Mouse (Mus musculus) stomach, embryonic 14.5 days (tissue): ENCODE data around the gene Mxd4. TPM values are rescaled to one million over a fixed set of nuclear protein-coding genes. Genes with fewer than 3 reads are reported as not detected.

Experiments
- ATAC-seq: fragments of 200-750 bp; cut with Nextera tagmentation; 2 replicates; pipeline ENCODE4 v1.8.0; 2017; ENCODE audit warnings: low read depth, moderate TSS enrichment; ENCODE audit not compliant: insufficient number of reproducible peaks, insufficient read depth, low FRiP score
- H3K27ac ChIP-seq: fragments of 300-500 bp; sonication (generic); 2 replicates; pipeline ENCODE4 v1.5.1; 2014; ENCODE audit warnings: mild to moderate bottlenecking, low read length, moderate library complexity, mixed read lengths
- H3K27me3 ChIP-seq: fragments of 300-500 bp; sonication (generic); 2 replicates; pipeline ENCODE4 v1.6.1; 2014; ENCODE audit warnings: low read length, control low read depth, mixed read lengths; ENCODE audit not compliant: control insufficient read depth, insufficient read depth
- H3K36me3 ChIP-seq: fragments of 300-500 bp; sonication (generic); 2 replicates; pipeline ENCODE4 v1.6.1; 2014; ENCODE audit warnings: mild to moderate bottlenecking, control low read depth, low read length, moderate library complexity, mixed read lengths; ENCODE audit not compliant: control insufficient read depth, insufficient read depth
- H3K4me1 ChIP-seq: fragments of 300-500 bp; sonication (generic); 2 replicates; pipeline ENCODE4 v1.6.1; 2014; ENCODE audit warnings: low read length, control low read depth, mixed read lengths; ENCODE audit not compliant: control insufficient read depth, insufficient read depth
- H3K4me2 ChIP-seq: fragments of 300-500 bp; sonication (generic); replicated peaks from 2 replicates; pipeline ENCODE4 v1.6.1; 2014; ENCODE audit warnings: low read depth, low read length, control low read depth
- H3K4me3 ChIP-seq: fragments of 300-500 bp; sonication (generic); 2 replicates; pipeline ENCODE4 v1.5.1; 2014; ENCODE audit warnings: low read depth, low read length, control low read depth
- H3K9ac ChIP-seq: fragments of 300-500 bp; sonication (generic); replicated peaks from 2 replicates; pipeline ENCODE4 v1.6.1; 2014; ENCODE audit warnings: low read depth, mild to moderate bottlenecking, control low read depth, low read length, moderate library complexity, mixed read lengths
- H3K9me3 ChIP-seq: fragments of 300-500 bp; sonication (generic); 2 replicates; pipeline ENCODE4 v1.6.1; 2016; ENCODE audit warnings: low read depth, low read length, control low read depth; ENCODE audit not compliant: control insufficient read depth
- WGBS: fragments of 180-500 bp; shearing (Covaris S2); extraction: QIAGEN DNeasy Blood & Tissue Kit; methylation state at CpG from one replicate; pipeline ENCODE4 v1.1.7; 2014; 5-methylcytosine and 5-hydroxymethylcytosine counted together
- polyA plus RNA-seq: library from polyadenylated mRNA; unstranded; fragments of >200 nt; fragmentation: Nextera tagmentation; extraction: Ambion mirVana; gene quantifications from 2 replicates; pipeline ENCODE4 v1.2.1, GENCODE M21; 2014

The Mxd4 gene
- polyA plus RNA-seq, 1 experiment from 2014 or later = 58.6 TPM

GRCm38 (mm10) chr5:34205788-34206187 is 18.3 kb upstream of the Mxd4 start:
- WGBS = 63% methylated on average over 2 of the region's 2 CpGs
- no peak for ATAC-seq
- no peaks in the 10 kb centered on the region for H3K4me1 ChIP-seq

GRCm38 (mm10) chr5:34204911-34205310 is 17.4 kb upstream of the Mxd4 start:
- Histone ChIP-seq H3K27me3 (no peaks in the 10 kb centered on the region), H3K9me3 (no peaks in the 10 kb centered on the region), H3K4me3 (no peak overlapping the region), H3K36me3 (no peaks in the 10 kb centered on the region), H3K4me1 (no peaks in the 10 kb centered on the region), H3K27ac (no peak overlapping the region), H3K4me2 (no peak overlapping the region), H3K9ac (no peak overlapping the region)
- ATAC-seq = no peak
- WGBS = 84% methylated on average over 2 of the region's 2 CpGs

More at GRCm38 (mm10) chr5:34205788-34206187, 18.3 kb upstream of the Mxd4 start:
- Histone ChIP-seq H3K9ac (no peak overlapping the region), H3K4me3 (no peak overlapping the region), H3K27ac (no peak overlapping the region), H3K27me3 (no peaks in the 10 kb centered on the region), H3K36me3 (no peaks in the 10 kb centered on the region), H3K9me3 (no peaks in the 10 kb centered on the region), H3K4me2 (no peak overlapping the region)

GRCm38 (mm10) chr5:34202006-34202405 is 14.5 kb upstream of the Mxd4 start:
- no peaks in the 10 kb centered on the region for H3K27me3 ChIP-seq

DNA sequence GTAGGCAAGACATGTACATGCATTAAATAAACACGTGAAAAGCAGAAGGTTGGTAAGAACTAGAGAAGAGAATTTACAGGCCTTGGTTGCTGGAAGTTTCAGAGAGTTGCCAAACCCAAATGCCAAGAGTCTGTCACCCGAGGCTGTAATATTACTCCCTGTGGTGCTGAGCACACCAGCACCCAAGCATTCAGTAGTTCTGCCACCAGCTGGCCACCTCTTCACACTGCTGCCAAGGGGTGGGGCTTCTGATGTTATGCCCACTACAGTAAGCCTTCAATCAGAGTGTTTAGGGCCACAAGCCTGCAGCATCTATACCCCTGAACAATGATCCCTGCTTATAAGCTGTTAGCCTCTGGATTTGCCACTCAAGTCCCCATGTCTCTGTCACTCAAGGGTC is 13.9 kb upstream of the Mxd4 start:
- Histone ChIP-seq H3K4me3 (no peak overlapping the region), H3K27ac (no peak overlapping the region), H3K27me3 (no peaks in the 10 kb centered on the region), H3K4me2 (no peak overlapping the region), H3K9me3 (no peaks in the 10 kb centered on the region), H3K4me1 (no peaks in the 10 kb centered on the region), H3K36me3 (no peaks in the 10 kb centered on the region), H3K9ac (no peak overlapping the region)
- no peak for ATAC-seq
- WGBS = 64% methylated on average over 2 of the region's 2 CpGs

More at GRCm38 (mm10) chr5:34202006-34202405, 14.5 kb upstream of the Mxd4 start:
- Histone ChIP-seq H3K4me2 (no peak overlapping the region), H3K9me3 (no peaks in the 10 kb centered on the region), H3K4me1 (no peaks in the 10 kb centered on the region), H3K9ac (no peak overlapping the region), H3K4me3 (no peak overlapping the region), H3K27ac (no peak overlapping the region), H3K36me3 (no peaks in the 10 kb centered on the region)
- WGBS = 73% methylated on average over 4 of the region's 4 CpGs
- no peak for ATAC-seq

DNA sequence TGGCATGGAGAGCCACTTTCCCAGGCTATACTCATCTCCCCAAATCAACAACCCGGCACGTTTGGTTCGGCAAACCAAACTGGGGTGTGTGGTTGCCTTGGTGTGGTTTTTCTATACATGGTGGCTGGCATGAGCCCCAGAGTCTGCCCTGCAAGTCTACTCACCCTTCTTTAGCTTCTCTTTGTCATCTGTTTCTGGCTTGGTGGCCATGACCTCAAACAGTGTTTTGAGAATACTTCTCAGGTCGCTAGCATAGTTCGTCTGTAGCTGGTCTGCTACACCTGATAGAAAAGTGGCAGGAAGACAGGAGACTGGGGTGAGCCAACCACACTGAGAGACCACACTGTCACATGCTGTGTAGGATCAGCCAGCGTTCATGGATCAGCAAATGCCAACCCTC is 11.1 kb upstream of the Mxd4 start:
- no peak for ATAC-seq
- WGBS = 84% methylated on average over 6 of the region's 6 CpGs
- H3K27ac ChIP-seq = no peak overlapping the region
- H3K27me3 ChIP-seq = no peaks in the 10 kb centered on the region
- no peak overlapping the region for H3K9ac ChIP-seq
- H3K36me3 ChIP-seq = no peaks in the 10 kb centered on the region
- H3K4me3 ChIP-seq = no peak overlapping the region
- no peak overlapping the region for H3K4me2 ChIP-seq
- H3K4me1 ChIP-seq = no peaks in the 10 kb centered on the region
- H3K9me3 ChIP-seq = no peaks in the 10 kb centered on the region

GRCm38 (mm10) chr5:34197243-34197642 is 9.7 kb upstream of the Mxd4 start:
- H3K36me3 ChIP-seq = no peaks in the 10 kb centered on the region
- WGBS = 74% methylated on average over 4 of the region's 4 CpGs
- H3K27me3 ChIP-seq = no peaks in the 10 kb centered on the region
- H3K9me3 ChIP-seq = no peaks in the 10 kb centered on the region
- H3K9ac ChIP-seq = no peak overlapping the region
- H3K4me3 ChIP-seq = no peak overlapping the region
- no peak for ATAC-seq
- H3K27ac ChIP-seq = no peak overlapping the region
- H3K4me2 ChIP-seq = no peak overlapping the region
- H3K4me1 ChIP-seq = no peaks in the 10 kb centered on the region

GRCm38 (mm10) chr5:34196423-34196822 is 8.9 kb upstream of the Mxd4 start:
- no peak for ATAC-seq
- no peak overlapping the region for H3K4me3 ChIP-seq
- no peak overlapping the region for H3K9ac ChIP-seq
- H3K4me2 ChIP-seq = no peak overlapping the region
- 79% methylated on average over 7 of the region's 7 CpGs for WGBS
- no peaks in the 10 kb centered on the region for H3K36me3 ChIP-seq
- H3K27ac ChIP-seq = no peak overlapping the region
- no peaks in the 10 kb centered on the region for H3K9me3 ChIP-seq
- no peaks in the 10 kb centered on the region for H3K4me1 ChIP-seq
- no peaks in the 10 kb centered on the region for H3K27me3 ChIP-seq

DNA sequence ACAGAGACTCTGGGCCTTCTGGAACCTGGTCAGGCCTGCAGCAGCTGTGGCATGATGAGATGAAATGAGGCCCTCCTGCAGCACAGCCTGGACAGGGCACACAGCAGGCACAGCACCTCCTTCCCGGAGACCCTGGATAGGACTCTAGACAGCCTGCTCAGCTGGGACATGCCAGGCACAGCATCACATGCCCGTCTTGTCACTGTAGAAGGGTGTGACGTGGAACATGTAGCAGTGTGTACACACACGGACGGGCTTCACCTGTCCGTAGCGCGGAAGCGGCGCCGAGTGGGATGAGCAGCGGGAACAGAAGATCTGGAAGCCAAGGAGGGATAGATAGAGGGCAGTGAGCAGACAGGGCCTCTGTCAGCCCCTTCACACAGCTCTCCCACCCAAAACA is 8.3 kb upstream of the Mxd4 start:
- Histone ChIP-seq H3K4me1 (no peaks in the 10 kb centered on the region), H3K9me3 (no peaks in the 10 kb centered on the region), H3K4me3 (no peak overlapping the region), H3K27ac (no peak overlapping the region), H3K9ac (no peak overlapping the region), H3K36me3 (no peaks in the 10 kb centered on the region), H3K4me2 (no peak overlapping the region), H3K27me3 (no peaks in the 10 kb centered on the region)
- ATAC-seq = no peak
- 92% methylated on average over 12 of the region's 12 CpGs for WGBS

- Histone ChIP-seq H3K9ac (no peak overlapping the region), H3K4me1 (no peaks in the 10 kb centered on the region), H3K4me3 (no peak overlapping the region), H3K27me3 (no peaks in the 10 kb centered on the region), H3K4me2 (no peak overlapping the region), H3K9me3 (no peaks in the 10 kb centered on the region), H3K27ac (no peak overlapping the region), H3K36me3 (no peaks in the 10 kb centered on the region)
- no peak for ATAC-seq
- 78% methylated on average over 6 of the region's 6 CpGs for WGBS
Observed at GRCm38 (mm10) chr5:34194975-34195662, 7.6 kb upstream of the Mxd4 start.
